Mouse (Mus musculus): ENCODE data around the gene Coasy. TPM values are rescaled to one million over a fixed set of nuclear protein-coding genes. Genes with fewer than 3 reads are reported as not detected.

Gene Coasy
- polyA plus RNA-seq, 1 experiment: not detected

DNA sequence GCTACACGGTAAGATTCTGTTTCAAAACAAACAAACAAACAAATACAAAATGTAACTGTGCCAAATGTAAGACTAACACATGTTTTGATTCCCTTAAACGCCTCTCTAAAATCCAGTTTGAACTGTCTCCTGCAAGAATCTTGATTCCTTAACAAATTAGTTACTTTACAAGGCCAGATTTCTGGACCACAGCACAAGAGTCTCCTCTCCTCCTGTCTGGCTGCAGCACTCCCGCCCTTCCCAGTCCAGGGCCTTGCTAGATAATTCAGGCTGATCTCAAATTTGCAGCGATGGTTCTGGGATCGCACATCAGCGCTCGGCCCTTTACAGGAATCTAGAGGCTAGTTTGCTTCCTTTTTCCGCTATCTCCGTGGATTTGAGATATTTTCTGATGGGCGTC, 706 bp upstream of the Coasy start:
- Histone ChIP-seq H3K4me3 (ENCODE audit: insufficient read depth, low read depth, low read length) (peak overlapping the region; percentile 42), H3K27ac (ENCODE audit: insufficient read depth, low read depth, low read length) (no peak overlapping the region), H3K4me1 (ENCODE audit: control insufficient read depth, insufficient read depth, low read length) (peaks cover 16% of the 10 kb centered on the region)
- no peak for TF ChIP-seq POLR2A (IDR thresholded peaks at IDR 0.05; ENCODE audit: insufficient read depth, low read depth, low read length)
- TF ChIP-seq CTCF (IDR thresholded peaks at IDR 0.05; ENCODE audit: insufficient read depth, low read depth, low read length): no peak
- 6% methylated on average over 10 of the region's 10 CpGs for WGBS

DNA sequence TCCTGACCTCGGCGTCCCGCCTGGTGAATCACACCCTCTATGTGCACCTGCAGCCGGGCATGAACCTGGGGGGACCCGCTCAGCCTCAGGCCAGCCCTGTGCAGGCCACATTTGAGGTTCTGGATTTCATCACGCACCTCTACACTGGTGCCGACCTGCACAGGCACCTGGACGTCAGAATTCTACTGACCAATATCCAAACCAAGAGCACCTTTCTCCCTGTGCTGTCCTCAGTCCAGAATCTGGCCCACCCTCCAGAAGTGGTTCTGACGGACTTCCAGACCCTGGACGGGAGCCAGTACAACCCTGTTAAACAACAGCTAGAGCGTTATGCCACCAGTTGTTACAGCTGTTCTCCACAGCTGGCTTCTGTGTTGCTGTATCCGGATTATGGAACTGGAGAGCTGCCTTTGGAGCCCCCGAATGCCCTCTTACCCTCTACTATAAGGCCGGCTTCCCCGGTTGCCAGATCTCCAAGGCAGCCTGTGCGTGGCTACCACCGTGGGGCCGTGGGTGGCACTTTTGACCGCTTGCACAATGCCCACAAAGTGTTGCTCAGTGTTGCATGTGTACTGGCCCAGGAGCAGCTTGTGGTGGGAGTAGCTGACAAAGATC, 825 bp downstream of the Coasy start:
- 25% methylated on average over 19 of the region's 19 CpGs for WGBS
- Histone ChIP-seq H3K27ac (ENCODE audit: insufficient read depth, low read depth, low read length) (peak overlapping the region; percentile 58), H3K4me1 (ENCODE audit: control insufficient read depth, insufficient read depth, low read length) (peaks cover 22% of the 10 kb centered on the region), H3K4me3 (ENCODE audit: insufficient read depth, low read depth, low read length) (peak overlapping the region; percentile 77)
- TF ChIP-seq POLR2A (IDR thresholded peaks at IDR 0.05; ENCODE audit: insufficient read depth, low read depth, low read length): no peak
- TF ChIP-seq CTCF (IDR thresholded peaks at IDR 0.05; ENCODE audit: insufficient read depth, low read depth, low read length): no peak

DNA sequence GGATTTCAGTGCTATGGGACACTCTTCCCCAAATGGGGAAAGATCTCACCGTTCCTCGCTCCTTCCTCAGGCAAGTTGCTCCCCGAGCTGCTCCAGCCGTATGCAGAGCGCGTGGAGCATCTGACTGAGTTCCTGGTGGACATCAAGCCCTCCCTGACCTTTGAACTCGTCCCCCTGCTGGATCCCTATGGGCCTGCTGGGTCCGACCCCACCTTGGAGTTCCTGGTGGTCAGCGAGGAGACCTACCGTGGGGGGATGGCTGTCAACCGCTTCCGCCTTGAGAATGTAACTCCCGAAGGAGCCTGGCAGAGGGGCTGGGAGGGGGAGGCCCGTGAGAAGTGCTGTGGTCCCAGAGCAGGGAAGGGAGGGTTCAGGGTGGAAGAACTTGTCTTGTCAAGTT, 1.9 kb downstream of the Coasy start:
- WGBS: 88% methylated on average over 14 of the region's 14 CpGs
- Histone ChIP-seq H3K4me1 (ENCODE audit: control insufficient read depth, insufficient read depth, low read length) (peaks cover 23% of the 10 kb centered on the region), H3K4me3 (ENCODE audit: insufficient read depth, low read depth, low read length) (no peak overlapping the region), H3K27ac (ENCODE audit: insufficient read depth, low read depth, low read length) (no peak overlapping the region)
- TF ChIP-seq POLR2A (IDR thresholded peaks at IDR 0.05; ENCODE audit: insufficient read depth, low read depth, low read length) (no peak), CTCF (IDR thresholded peaks at IDR 0.05; ENCODE audit: insufficient read depth, low read depth, low read length) (no peak)

DNA sequence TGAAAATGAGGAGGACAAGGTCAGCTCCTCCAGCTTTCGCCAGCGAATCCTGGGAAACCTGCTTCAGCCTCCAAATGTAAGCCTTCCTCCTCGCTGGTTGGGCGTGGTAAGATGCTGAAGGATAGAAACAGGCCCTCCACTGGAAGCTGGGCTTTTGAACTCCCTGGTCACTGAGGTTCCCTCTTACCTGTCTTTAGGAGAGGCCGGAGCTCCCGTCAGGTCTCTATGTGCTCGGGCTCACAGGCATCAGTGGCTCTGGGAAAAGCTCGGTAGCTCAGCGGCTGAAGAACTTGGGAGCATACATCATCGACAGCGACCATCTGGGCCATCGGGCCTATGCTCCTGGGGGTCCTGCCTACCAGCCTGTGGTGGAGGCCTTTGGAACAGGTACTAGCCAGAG, 2.4 kb downstream of the Coasy start:
- 93% methylated on average over 12 of the region's 12 CpGs for WGBS
- H3K4me3 ChIP-seq (ENCODE audit: insufficient read depth, low read depth, low read length): no peak overlapping the region
- no peak overlapping the region for H3K27ac ChIP-seq (ENCODE audit: insufficient read depth, low read depth, low read length)
- TF ChIP-seq CTCF (IDR thresholded peaks at IDR 0.05; ENCODE audit: insufficient read depth, low read depth, low read length): no peak
- TF ChIP-seq POLR2A (IDR thresholded peaks at IDR 0.05; ENCODE audit: insufficient read depth, low read depth, low read length): no peak
- peaks cover 18% of the 10 kb centered on the region for H3K4me1 ChIP-seq (ENCODE audit: control insufficient read depth, insufficient read depth, low read length)

DNA sequence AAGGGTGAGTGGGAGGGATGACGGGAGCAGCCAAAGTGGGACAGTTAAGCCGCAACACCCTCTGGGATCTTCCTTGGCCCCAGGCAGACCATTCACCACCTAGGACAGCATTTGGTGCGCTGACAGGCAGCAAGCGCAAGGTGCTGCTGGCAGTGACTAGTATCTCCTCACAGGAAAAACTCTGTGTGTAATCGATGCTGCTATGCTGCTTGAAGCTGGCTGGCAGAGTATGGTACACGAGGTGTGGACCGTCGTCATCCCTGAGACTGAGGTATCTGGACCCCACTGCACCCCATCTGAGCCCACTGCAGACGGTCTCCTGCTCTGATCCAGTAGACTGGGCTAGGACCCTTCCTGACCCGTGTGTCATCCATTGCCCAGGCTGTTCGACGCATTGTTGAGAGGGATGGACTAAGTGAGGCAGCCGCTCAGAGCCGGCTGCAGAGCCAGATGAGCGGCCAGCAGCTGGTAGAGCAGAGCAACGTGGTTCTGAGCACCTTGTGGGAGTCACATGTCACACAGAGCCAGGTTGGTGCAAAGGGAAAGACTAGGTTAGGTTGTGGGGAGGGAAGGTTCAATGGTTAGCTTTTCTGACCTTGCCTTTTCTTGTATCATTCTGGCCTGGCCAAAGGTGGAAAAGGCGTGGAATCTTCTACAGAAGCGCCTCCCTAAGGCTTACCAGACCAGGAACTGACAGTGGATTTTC, 3.4 kb downstream of the Coasy start:
- Histone ChIP-seq H3K4me3 (ENCODE audit: insufficient read depth, low read depth, low read length) (no peak overlapping the region), H3K27ac (ENCODE audit: insufficient read depth, low read depth, low read length) (no peak overlapping the region), H3K4me1 (ENCODE audit: control insufficient read depth, insufficient read depth, low read length) (peaks cover 16% of the 10 kb centered on the region)
- 93% methylated on average over 18 of the region's 18 CpGs for WGBS
- TF ChIP-seq POLR2A (IDR thresholded peaks at IDR 0.05; ENCODE audit: insufficient read depth, low read depth, low read length): no peak
- TF ChIP-seq CTCF (IDR thresholded peaks at IDR 0.05; ENCODE audit: insufficient read depth, low read depth, low read length): no peak

DNA sequence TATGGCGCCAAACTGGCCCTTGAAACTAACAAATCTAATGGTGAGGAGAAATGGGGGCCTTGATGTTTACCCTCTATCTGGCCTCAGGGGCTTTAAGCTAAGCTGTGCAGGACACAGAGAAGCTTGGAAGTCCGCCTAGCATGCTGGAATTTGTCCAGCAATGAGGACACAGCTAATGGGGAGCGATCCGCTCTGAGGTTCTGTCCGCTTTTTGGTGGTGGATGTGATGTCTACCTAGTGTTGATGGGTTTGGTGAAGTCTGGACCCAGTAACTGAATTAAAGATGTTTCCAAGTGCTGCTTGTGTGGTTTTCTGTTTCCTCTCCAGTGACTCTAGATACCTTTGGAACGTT, 3.9 kb downstream of the Coasy start:
- Histone ChIP-seq H3K4me1 (ENCODE audit: control insufficient read depth, insufficient read depth, low read length) (peaks cover 16% of the 10 kb centered on the region), H3K4me3 (ENCODE audit: insufficient read depth, low read depth, low read length) (no peak overlapping the region), H3K27ac (ENCODE audit: insufficient read depth, low read depth, low read length) (peak overlapping the region; percentile 67; the same call in 1 of the 2 replicates)
- TF ChIP-seq POLR2A (IDR thresholded peaks at IDR 0.05; ENCODE audit: insufficient read depth, low read depth, low read length): no peak
- TF ChIP-seq CTCF (IDR thresholded peaks at IDR 0.05; ENCODE audit: insufficient read depth, low read depth, low read length): no peak
- 65% methylated on average over 6 of the region's 6 CpGs for WGBS

DNA sequence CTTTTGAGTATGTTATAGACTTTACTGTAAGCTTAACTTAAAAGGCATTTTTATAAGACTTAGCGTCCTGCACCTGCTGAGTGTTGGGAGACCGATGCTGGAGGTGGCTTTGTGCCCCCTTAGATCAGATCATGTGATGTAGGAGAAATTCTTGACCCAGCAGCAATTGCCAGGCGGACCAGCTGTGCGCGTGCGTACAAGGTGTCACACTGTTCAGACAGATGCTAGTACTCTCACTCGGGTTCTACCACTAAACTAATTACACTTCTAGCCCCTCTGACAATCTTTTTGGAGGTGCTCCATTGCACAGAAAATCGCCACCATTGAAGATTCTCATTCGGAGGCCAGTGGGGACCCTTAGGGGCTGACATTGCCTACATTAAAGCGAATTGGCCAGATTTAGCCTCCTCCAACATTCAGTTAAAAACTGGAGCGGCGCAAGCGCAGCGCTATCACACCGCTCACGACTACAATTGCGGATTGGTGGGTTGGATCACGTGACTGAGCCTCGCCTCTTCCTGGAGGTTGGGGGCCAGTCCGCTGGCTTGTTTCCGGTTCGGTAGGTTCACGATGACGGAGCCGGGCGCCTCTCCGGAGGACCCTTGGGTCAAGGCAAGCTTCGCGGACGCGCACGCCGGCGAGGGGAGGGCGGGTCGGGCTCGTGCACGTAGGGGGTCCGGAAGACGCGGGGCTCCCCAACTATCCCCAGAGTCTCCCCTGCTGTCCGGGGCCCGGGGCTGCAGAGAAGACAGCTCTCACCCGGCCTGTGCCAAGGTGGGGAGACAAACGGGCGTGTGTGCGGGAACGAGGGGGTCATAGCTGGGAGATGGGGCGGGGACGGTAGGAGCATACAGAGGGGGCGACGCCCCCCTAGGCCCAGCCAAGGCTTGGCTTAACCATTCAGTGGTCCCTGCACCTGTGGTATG, 4.7 kb downstream of the Coasy start, which contains the start of gene Mlx:
TSS of gene Mlx (plus strand) at position 522 of the 926 bp plus-strand sequence.
- Histone ChIP-seq H3K27ac (ENCODE audit: insufficient read depth, low read depth, low read length) (peak within 1 kb of the TSS; percentile 67), H3K4me1 (ENCODE audit: control insufficient read depth, insufficient read depth, low read length) (peaks cover 16% of the 10 kb centered on the region), H3K4me3 (ENCODE audit: insufficient read depth, low read depth, low read length) (peak within 1 kb of the TSS; percentile 69)
- TF ChIP-seq CTCF (IDR thresholded peaks at IDR 0.05; ENCODE audit: insufficient read depth, low read depth, low read length) (no peak), POLR2A (IDR thresholded peaks at IDR 0.05; ENCODE audit: insufficient read depth, low read depth, low read length) (peak; percentile 48; the same call in 1 of the 2 replicates)
- 1% methylated on average over 52 of the region's 52 CpGs for WGBS

DNA sequence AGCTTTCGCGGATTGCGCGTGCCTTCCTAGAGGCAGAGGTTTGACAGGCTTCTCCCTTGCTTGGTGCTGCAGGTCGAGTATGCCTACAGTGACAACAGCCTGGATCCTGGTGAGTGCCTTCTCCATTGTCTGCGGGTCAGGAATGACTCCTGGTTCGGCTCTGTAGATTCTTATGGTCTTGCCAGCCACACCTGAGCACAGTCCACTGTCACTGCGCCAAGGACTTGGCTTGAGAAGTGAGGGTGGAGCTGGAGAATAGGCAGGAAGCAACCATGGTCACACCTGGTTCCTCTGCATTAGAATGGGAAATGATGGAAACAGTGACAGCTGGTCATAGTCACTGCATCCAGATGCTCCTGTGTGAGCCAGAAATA, 5.3 kb downstream of the Coasy start:
- TF ChIP-seq CTCF (IDR thresholded peaks at IDR 0.05; ENCODE audit: insufficient read depth, low read depth, low read length): no peak
- 5% methylated on average over 8 of the region's 8 CpGs for WGBS
- Histone ChIP-seq H3K4me3 (ENCODE audit: insufficient read depth, low read depth, low read length) (peak overlapping the region; percentile 69), H3K4me1 (ENCODE audit: control insufficient read depth, insufficient read depth, low read length) (peaks cover 16% of the 10 kb centered on the region), H3K27ac (ENCODE audit: insufficient read depth, low read depth, low read length) (no peak overlapping the region)

DNA sequence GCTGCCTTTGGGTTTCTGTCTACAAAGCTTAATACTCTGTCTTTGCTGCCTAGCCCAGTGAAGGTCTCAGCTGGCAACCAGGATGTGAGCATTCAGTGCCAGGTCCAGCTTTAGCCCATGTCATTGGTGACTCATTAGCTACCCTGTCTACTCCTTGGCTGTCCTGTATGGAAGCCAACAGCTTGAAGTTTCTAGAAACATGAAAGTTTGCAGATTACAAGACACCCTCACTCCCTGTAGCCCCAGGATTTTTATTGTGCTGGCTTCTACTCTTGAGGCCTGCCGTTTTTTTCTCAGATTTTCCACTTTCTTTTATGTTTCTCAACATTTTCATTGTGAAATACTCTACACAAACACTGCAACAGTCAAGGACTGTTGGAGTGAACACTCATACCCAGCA, 7.6 kb downstream of the Coasy start:
- 81% methylated on average over 1 of the region's 1 CpGs for WGBS
- H3K4me3 ChIP-seq (ENCODE audit: insufficient read depth, low read depth, low read length): no peak overlapping the region
- TF ChIP-seq POLR2A (IDR thresholded peaks at IDR 0.05; ENCODE audit: insufficient read depth, low read depth, low read length) (no peak), CTCF (IDR thresholded peaks at IDR 0.05; ENCODE audit: insufficient read depth, low read depth, low read length) (no peak)
- no peak overlapping the region for H3K27ac ChIP-seq (ENCODE audit: insufficient read depth, low read depth, low read length)
- H3K4me1 ChIP-seq (ENCODE audit: control insufficient read depth, insufficient read depth, low read length): peaks cover 11% of the 10 kb centered on the region
